Mouse (Mus musculus): ENCODE results near the gene Kif15. TPM values are rescaled to one million over a fixed set of nuclear protein-coding genes. Genes with fewer than 3 reads are reported as not detected.

The Kif15 gene
- total RNA-seq (2014; rRNA removed) (26.6 and 30.0 TPM in 2 replicates), polyA plus RNA-seq (2015; fragmentation: Nextera tagmentation; extraction: Ambion mirVana) (13.5 and 13.8 TPM in 2 replicates)

DNA sequence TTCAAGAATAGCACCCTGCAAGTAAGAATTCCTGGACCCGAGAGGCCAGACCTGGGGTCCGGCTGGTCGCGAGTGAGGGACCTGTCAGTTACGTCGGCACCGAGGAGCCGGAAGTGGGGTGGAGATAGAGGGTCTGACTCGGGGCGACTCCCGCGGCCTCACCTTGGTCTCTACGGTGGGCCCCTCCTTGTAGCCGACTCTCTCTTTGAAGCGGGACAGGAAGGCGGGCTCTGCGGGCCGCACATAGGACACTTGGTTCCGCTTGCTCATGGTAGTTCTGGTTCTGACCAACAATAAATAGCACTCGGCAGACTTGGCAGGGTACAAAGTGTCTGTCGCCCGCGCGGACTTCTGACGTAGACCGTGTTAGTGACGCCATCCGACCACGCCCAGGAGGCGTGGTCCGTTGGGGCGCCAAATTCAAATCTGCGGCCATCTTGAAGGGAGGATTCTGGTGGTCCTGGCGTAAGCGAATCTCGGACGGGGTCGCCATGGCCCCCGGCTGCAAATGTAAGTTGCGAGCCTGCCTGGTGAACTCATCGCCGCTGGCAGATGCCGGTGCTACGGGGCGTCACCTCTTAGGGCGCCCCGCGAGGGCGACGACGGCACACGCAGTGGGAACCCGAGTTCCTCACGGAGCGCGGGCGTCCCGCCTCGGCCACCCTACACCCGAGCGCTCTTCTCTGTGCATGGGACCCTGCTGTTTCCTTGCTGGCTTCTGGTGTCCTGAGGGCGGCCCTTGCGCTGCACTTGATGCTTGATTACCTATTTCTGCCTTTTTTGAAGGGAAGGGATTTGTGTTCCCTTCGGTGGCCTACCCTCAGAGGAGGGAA is at the start of gene Kif15, which contains the start of gene 1110059G10Rik:
Gene Kif15 (plus strand): TSS at position 404 of the 833 bp plus-strand sequence.
Gene 1110059G10Rik (minus strand): TSS at position 358 of the 833 bp plus-strand sequence.
- Histone ChIP-seq H3K9me3 (ENCODE audit: low read length) (no peaks in the 10 kb centered on the region), H3K4me3 (ENCODE audit: low read length) (peak within 1 kb of the TSS; percentile 90), H3K27me3 (ENCODE audit: insufficient read depth, low read length) (no peaks in the 10 kb centered on the region), H3K4me2 (ENCODE audit: low read depth, low read length) (peak within 1 kb of the TSS; percentile 85), H3K9ac (replicated peaks; ENCODE audit: low read length) (peak within 1 kb of the TSS; percentile 90), H3K27ac (peak within 1 kb of the TSS; percentile 85), H3K4me1 (ENCODE audit: insufficient read depth, low read length) (no peaks in the 10 kb centered on the region), H3K36me3 (ENCODE audit: insufficient read depth, low read length) (peaks cover 6% of the 10 kb centered on the region; the same call in 1 of the 2 replicates)
- ATAC-seq (peak; percentile 99), DNase-seq (ENCODE audit: low spot score) (peak; percentile 96)
- under 1% methylated on average over 64 of the region's 64 CpGs for WGBS
- 0 out of 2 replicates have a peak, but pooled peaks have one; percentile 9 for TF ChIP-seq CTCF (IDR thresholded peaks at IDR 0.05; ENCODE audit: low read depth)

DNA sequence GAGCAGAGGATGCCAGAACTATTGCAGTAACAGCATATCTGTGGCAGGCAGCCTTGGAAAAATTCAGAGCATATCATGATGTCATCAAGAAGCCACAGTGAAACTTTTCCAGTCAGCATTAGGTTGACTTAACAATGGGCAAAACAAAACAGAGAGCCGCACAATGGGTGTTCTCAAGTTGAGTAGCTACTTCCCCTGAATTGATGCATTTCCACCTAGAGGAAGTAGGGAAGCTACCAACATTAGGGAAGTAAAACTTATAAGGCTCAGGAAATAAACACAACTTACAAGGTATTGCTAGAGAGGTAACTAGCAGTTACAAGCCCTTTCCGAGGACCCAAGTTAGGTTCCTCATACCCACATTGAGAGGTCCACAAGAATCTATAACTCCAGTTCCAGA is 49.8 kb upstream of the Kif15 start:
- no peak for ATAC-seq
- H3K4me3 ChIP-seq (ENCODE audit: low read length): no peak overlapping the region

DNA sequence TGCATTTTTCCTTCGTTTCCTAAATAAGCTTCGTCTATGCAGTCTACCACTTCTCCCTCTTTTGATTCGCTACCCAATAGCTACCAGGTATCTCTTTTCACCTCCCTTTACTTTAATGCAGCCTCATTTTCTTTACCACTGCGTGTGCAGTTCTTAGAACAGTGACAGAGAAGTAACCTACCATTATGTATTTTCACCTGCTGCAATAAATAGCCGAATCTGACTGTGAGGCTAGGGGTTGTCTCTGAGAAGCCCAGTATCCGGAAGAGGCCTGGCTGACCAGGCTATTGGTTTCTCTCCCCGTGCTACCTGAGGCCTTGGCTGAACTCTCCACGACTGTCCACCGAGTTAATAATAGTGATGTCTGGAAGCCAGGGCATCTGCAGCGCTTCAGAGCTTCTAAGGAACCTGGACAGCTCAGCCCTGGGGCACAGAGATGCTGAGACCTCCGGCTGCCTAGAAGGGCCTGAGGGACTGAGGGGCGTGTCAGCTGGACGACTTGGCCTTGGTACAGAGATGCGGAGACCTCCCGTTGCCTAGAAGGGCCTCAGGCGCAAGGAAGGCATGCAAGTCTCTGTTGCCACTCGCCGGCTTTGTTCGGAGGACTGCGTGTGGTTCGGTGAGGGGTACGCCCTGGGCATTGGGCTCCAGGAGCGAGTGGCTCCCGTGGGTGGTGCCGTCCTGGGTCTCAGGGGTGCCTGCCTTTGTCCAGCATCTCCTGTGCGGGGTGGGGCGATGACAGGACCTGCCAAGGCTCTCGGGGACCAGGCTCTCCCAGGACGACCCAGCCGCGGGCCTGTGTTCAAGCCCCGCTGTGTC is 47.9 kb upstream of the Kif15 start:
- Histone ChIP-seq H3K4me3 (ENCODE audit: low read length) (peak overlapping the region; percentile 47), H3K4me2 (ENCODE audit: low read depth, low read length) (peak overlapping the region; percentile 78), H3K27me3 (ENCODE audit: insufficient read depth, low read length) (no peaks in the 10 kb centered on the region), H3K9ac (replicated peaks; ENCODE audit: low read length) (peak overlapping the region; percentile 61), H3K9me3 (ENCODE audit: low read length) (no peaks in the 10 kb centered on the region), H3K36me3 (ENCODE audit: insufficient read depth, low read length) (no peaks in the 10 kb centered on the region), H3K27ac (peak overlapping the region; percentile 65), H3K4me1 (ENCODE audit: insufficient read depth, low read length) (peaks cover 4% of the 10 kb centered on the region; the same call in 1 of the 2 replicates)
- TF ChIP-seq CTCF (IDR thresholded peaks at IDR 0.05; ENCODE audit: low read depth): no peak
- DNase-seq (ENCODE audit: low spot score): peak; percentile 89
- WGBS: 13% methylated on average over 32 of the region's 32 CpGs
- ATAC-seq: peak; percentile 99

More for the DNA sequence above, 49.8 kb upstream of the Kif15 start:
- DNase-seq (ENCODE audit: low spot score): no peak
- Histone ChIP-seq H3K9ac (replicated peaks; ENCODE audit: low read length) (no peak overlapping the region), H3K4me1 (ENCODE audit: insufficient read depth, low read length) (peaks cover 4% of the 10 kb centered on the region; the same call in 1 of the 2 replicates), H3K9me3 (ENCODE audit: low read length) (no peaks in the 10 kb centered on the region), H3K36me3 (ENCODE audit: insufficient read depth, low read length) (peaks cover under 1% of the 10 kb centered on the region; the same call in 1 of the 2 replicates), H3K4me2 (ENCODE audit: low read depth, low read length) (no peak overlapping the region), H3K27ac (no peak overlapping the region), H3K27me3 (ENCODE audit: insufficient read depth, low read length) (no peaks in the 10 kb centered on the region)
- 96% methylated on average over 2 of the region's 2 CpGs for WGBS
- no peak for TF ChIP-seq CTCF (IDR thresholded peaks at IDR 0.05; ENCODE audit: low read depth)

DNA sequence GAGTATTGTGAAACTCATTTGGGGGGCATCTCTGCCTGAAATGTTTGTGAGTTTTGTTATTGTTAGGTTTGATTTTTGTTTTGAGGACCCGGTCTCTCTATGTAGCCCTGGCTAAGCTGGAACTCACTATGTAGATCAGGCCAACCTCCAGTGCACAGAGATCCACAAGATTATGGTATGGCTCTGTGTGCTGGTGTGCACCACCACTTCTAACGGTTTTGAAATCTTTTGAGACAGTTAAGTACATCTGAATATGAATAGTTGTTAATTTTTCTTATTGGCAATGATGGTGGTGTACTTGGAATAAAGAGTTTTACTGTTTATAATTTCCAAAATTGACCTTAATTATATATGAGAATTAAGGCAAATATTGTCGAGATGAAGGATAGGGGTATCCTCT is 28.4 kb upstream of the Kif15 start:
- ATAC-seq (no peak), DNase-seq (ENCODE audit: low spot score) (no peak)
- no peak overlapping the region for H3K27ac ChIP-seq
- peak overlapping the region; percentile 68 for H3K4me2 ChIP-seq (ENCODE audit: low read depth, low read length)
- H3K4me1 ChIP-seq (ENCODE audit: insufficient read depth, low read length): peaks cover 6% of the 10 kb centered on the region; the same call in 1 of the 2 replicates
- WGBS: 18% methylated on average over 3 of the region's 3 CpGs
- H3K9me3 ChIP-seq (ENCODE audit: low read length): no peaks in the 10 kb centered on the region
- H3K36me3 ChIP-seq (ENCODE audit: insufficient read depth, low read length): peaks cover 26% of the 10 kb centered on the region
- TF ChIP-seq CTCF (IDR thresholded peaks at IDR 0.05; ENCODE audit: low read depth): no peak
- H3K9ac ChIP-seq (replicated peaks; ENCODE audit: low read length): peak overlapping the region; percentile 86
- no peaks in the 10 kb centered on the region for H3K27me3 ChIP-seq (ENCODE audit: insufficient read depth, low read length)
- peak overlapping the region; percentile 80 for H3K4me3 ChIP-seq (ENCODE audit: low read length)

DNA sequence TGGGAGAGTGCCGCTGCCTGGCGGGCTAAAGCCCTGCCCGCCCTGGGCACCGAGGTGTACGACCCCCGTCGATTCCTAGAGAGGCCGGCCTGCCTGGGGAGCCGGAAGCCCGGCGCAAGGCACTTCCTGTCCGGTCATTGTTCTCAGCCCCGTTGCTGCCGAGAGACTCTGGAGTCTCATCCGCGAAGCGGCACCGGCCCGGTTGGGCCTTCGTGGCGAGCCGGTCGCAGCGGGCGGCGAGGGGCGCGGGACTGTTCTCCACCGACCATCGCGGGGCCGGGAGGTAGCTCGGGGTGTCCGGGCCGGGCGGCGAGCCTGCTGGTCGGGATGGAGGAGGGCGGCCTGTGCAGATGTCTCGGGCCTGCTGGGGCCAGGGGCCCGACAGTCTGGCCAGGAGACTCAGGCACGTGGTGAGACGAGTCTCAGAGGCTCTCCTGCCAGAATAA is 27.9 kb upstream of the Kif15 start, which contains the start of gene Zfp105:
Gene Zfp105 (plus strand): TSS at position 137 of the 446 bp plus-strand sequence.
- peak within 1 kb of the TSS; percentile 80 for H3K4me3 ChIP-seq (ENCODE audit: low read length)
- H3K27me3 ChIP-seq (ENCODE audit: insufficient read depth, low read length): no peaks in the 10 kb centered on the region
- ATAC-seq (peak; percentile 99), DNase-seq (ENCODE audit: low spot score) (peak; percentile 93)
- H3K4me1 ChIP-seq (ENCODE audit: insufficient read depth, low read length): peaks cover 6% of the 10 kb centered on the region; the same call in 1 of the 2 replicates
- H3K9me3 ChIP-seq (ENCODE audit: low read length): no peaks in the 10 kb centered on the region
- TF ChIP-seq CTCF (IDR thresholded peaks at IDR 0.05; ENCODE audit: low read depth): peak; percentile 5; the same call in 1 of the 2 replicates
- WGBS: under 1% methylated on average over 43 of the region's 43 CpGs
- H3K27ac ChIP-seq: peak within 1 kb of the TSS; percentile 84
- peak within 1 kb of the TSS; percentile 86 for H3K9ac ChIP-seq (replicated peaks; ENCODE audit: low read length)
- H3K36me3 ChIP-seq (ENCODE audit: insufficient read depth, low read length): peaks cover 31% of the 10 kb centered on the region
- H3K4me2 ChIP-seq (ENCODE audit: low read depth, low read length): peak within 1 kb of the TSS; percentile 68

DNA sequence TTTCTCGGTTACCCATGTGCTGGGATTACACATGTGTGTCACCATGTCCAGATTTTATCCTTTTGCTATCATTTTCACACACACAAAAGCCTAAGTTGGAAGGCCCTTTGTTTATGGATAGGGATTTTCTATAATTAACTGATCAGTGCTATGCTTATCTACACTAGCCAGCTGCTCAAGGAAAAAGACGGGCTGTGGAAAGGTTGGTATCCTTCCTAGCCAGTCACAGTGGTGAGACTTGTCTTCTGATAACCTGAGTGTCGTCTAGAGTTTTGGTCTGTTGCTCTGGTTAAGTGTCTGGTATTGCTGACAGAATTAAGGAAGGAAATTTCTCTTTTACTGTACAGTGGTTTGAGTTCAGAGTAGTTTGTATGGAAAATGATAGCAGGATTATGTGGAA is 21.9 kb upstream of the Kif15 start:
- Histone ChIP-seq H3K9me3 (ENCODE audit: low read length) (no peaks in the 10 kb centered on the region), H3K9ac (replicated peaks; ENCODE audit: low read length) (no peak overlapping the region), H3K4me1 (ENCODE audit: insufficient read depth, low read length) (peaks cover under 1% of the 10 kb centered on the region; the same call in 1 of the 2 replicates), H3K27me3 (ENCODE audit: insufficient read depth, low read length) (no peaks in the 10 kb centered on the region), H3K27ac (no peak overlapping the region), H3K4me3 (ENCODE audit: low read length) (no peak overlapping the region), H3K4me2 (ENCODE audit: low read depth, low read length) (no peak overlapping the region), H3K36me3 (ENCODE audit: insufficient read depth, low read length) (peaks cover 63% of the 10 kb centered on the region)
- no peak for TF ChIP-seq CTCF (IDR thresholded peaks at IDR 0.05; ENCODE audit: low read depth)
- ATAC-seq (no peak), DNase-seq (ENCODE audit: low spot score) (no peak)
- WGBS: 98% methylated on average over 3 of the region's 3 CpGs

Measured in hindbrain, postnatal 0 days (tissue).